Mouse (Mus musculus): ENCODE measurements around the gene Slc7a10. TPM values are rescaled to one million over a fixed set of nuclear protein-coding genes. Genes with fewer than 3 reads are reported as not detected.

The Slc7a10 gene
- polyA plus RNA-seq, 1 experiment from 2014 or later, result 1.3 TPM

DNA sequence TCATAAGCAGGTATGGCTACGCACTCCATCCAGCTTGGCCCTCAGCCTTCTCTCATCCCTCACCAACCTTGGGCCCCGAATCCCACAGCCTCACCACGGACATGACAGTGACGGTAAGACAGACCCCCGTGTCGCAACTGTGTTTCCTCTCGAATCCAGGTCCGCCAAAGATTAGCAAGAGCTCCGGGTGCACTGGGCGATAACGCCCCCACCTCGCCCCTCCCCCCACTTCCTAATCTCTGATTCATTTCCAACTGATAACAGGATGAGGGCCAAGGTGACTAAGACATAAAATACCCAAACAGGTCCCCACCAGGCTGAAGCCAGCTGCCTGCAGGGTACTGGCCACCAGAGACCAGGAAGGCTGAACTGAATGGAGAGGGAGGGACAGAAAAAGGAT, 31.7 kb upstream of the Slc7a10 start:
- Histone ChIP-seq H3K9me3 (replicated peaks) (no peaks in the 10 kb centered on the region), H3K4me1 (replicated peaks) (0 out of 2 replicates have a peak, but pooled peaks cover 3% of the 10 kb centered on the region), H3K27ac (ENCODE audit: poor library complexity, severe bottlenecking) (no peak overlapping the region), H3K4me3 (no peak overlapping the region), H3K27me3 (replicated peaks) (peaks cover 14% of the 10 kb centered on the region), H3K9ac (no peak overlapping the region), H3K4me2 (no peak overlapping the region), H3K36me3 (no peaks in the 10 kb centered on the region)
- 52% methylated on average over 12 of the region's 12 CpGs for whole genome bisulfite sequencing
- no peak for ATAC-seq (ENCODE audit: insufficient number of reproducible peaks, low FRiP score)

DNA sequence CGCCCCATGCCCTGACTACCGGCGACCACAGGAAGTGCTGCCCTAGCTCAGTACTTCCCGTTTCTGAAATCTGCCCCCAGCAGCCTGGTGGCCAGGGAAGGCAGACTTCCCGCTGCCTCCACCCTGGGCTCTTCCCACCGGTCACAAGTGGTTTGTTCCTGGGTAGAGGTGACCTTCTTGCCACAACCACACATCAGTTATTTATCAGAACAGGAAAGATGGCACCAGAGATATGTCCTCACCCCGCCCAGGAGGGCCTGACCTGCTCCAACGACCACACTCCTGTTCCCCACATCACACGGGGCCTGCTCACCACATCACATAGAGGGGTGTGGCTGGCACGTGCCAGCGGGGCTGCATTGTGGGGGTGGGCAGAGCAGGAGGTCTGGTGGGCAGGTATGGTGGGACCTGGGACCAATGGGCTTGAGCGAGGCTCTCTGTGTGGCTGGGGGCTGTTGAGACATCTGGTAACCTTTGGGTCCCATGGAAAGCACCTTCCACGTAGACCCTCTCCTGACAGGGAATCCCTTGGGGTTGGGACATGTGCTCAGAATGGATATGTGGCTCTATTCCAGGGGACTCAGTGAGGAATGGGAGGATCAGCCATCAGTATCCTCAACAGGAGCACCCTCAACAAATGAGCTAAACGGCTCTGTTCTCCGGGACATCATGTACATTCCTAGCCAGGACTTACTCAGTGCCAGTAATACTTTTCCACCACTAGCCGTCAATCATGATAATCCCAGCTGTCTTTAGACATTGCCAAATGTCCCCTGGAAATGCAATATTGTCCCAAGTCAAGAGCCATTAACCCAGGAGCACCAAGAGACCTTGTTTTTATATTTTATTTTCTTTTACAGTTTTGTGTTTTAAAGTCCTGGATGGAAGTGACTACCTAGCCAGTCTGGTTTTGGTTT, 29.4 kb upstream of the Slc7a10 start:
- WGBS, result 65% methylated on average over 16 of the region's 16 CpGs

GRCm38 (mm10) chr7:35157512-35157911, 28.7 kb upstream of the Slc7a10 start:
- no peaks in the 10 kb centered on the region for H3K4me1 ChIP-seq (replicated peaks)
- H3K27me3 ChIP-seq (replicated peaks), result peaks cover 10% of the 10 kb centered on the region
- no peaks in the 10 kb centered on the region for H3K9me3 ChIP-seq (replicated peaks)
- no peak for ATAC-seq (ENCODE audit: insufficient number of reproducible peaks, low FRiP score)
- WGBS, result 63% methylated on average over 3 of the region's 3 CpGs
- no peak overlapping the region for H3K27ac ChIP-seq (ENCODE audit: poor library complexity, severe bottlenecking)
- no peak overlapping the region for H3K4me2 ChIP-seq
- H3K9ac ChIP-seq, result no peak overlapping the region
- no peaks in the 10 kb centered on the region for H3K36me3 ChIP-seq
- no peak overlapping the region for H3K4me3 ChIP-seq

More for the DNA sequence above, 29.4 kb upstream of the Slc7a10 start:
- H3K4me3 ChIP-seq, result no peak overlapping the region
- H3K27ac ChIP-seq (ENCODE audit: poor library complexity, severe bottlenecking), result no peak overlapping the region
- no peak overlapping the region for H3K9ac ChIP-seq
- no peaks in the 10 kb centered on the region for H3K9me3 ChIP-seq (replicated peaks)
- H3K4me2 ChIP-seq, result no peak overlapping the region
- H3K27me3 ChIP-seq (replicated peaks), result peaks cover 14% of the 10 kb centered on the region
- no peak for ATAC-seq (ENCODE audit: insufficient number of reproducible peaks, low FRiP score)
- H3K36me3 ChIP-seq, result no peaks in the 10 kb centered on the region
- no peaks in the 10 kb centered on the region for H3K4me1 ChIP-seq (replicated peaks)

- H3K36me3 ChIP-seq, result no peaks in the 10 kb centered on the region
- no peak overlapping the region for H3K9ac ChIP-seq
- H3K4me3 ChIP-seq, result no peak overlapping the region
- H3K4me2 ChIP-seq, result no peak overlapping the region
- H3K27ac ChIP-seq (ENCODE audit: poor library complexity, severe bottlenecking), result no peak overlapping the region
- WGBS, result 80% methylated on average over 6 of the region's 6 CpGs
- H3K27me3 ChIP-seq (replicated peaks), result 0 out of 2 replicates have a peak, but pooled peaks cover 21% of the 10 kb centered on the region
- H3K9me3 ChIP-seq (replicated peaks), result no peaks in the 10 kb centered on the region
- ATAC-seq (ENCODE audit: insufficient number of reproducible peaks, low FRiP score), result no peak
- H3K4me1 ChIP-seq (replicated peaks), result no peaks in the 10 kb centered on the region
Measured at GRCm38 (mm10) chr7:35162443-35162842, 23.7 kb upstream of the Slc7a10 start.

DNA sequence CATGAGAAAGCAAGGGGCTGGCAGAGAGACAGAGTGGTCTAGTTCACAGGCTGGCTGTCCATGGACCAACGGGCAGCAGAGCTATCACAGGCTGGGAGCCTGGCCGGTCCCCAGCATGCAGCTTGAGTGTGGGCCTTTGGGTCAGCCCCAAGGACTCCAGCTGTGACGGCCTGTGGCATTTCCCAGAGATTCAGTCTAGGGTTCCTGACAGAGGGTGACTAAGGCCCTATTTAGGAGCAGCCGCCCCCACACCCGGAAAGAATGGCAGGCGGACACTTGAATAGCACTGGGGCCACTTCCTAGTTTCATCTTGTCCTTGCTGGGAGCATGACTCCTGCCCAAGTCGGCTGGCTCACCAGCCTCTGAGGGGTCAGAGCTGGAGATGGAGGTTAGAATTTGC, 22.6 kb upstream of the Slc7a10 start:
- no peak for ATAC-seq (ENCODE audit: insufficient number of reproducible peaks, low FRiP score)
- 63% methylated on average over 7 of the region's 7 CpGs for WGBS

DNA sequence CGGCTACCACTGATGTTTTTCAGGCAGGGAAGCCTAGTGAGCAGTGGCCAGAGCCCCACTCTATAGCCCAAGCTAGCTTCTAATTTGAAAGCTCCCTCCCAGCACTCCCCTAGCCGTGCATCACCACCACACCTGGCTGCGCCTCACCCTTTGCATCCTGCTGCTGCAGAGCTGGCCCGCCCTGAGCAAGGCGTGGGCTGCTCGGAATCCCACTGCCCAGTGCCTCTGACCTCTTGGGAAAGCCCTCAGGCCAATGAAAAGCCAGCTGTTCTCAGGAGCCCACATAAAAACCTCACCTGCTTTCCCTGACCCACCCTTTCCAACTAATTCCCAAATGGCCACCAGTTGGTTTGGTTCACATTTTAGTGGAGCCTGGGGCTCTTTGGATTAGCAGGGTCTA, 22.1 kb upstream of the Slc7a10 start:
- Histone ChIP-seq H3K9ac (no peak overlapping the region), H3K27ac (ENCODE audit: poor library complexity, severe bottlenecking) (no peak overlapping the region), H3K4me3 (no peak overlapping the region), H3K27me3 (replicated peaks) (peaks cover 29% of the 10 kb centered on the region; the same call in 1 of the 2 replicates), H3K36me3 (no peaks in the 10 kb centered on the region), H3K9me3 (replicated peaks) (no peaks in the 10 kb centered on the region), H3K4me1 (replicated peaks) (no peaks in the 10 kb centered on the region), H3K4me2 (no peak overlapping the region)
- no peak for ATAC-seq (ENCODE audit: insufficient number of reproducible peaks, low FRiP score)
- 77% methylated on average over 6 of the region's 6 CpGs for WGBS

More for the DNA sequence above, 22.6 kb upstream of the Slc7a10 start:
- peaks cover 29% of the 10 kb centered on the region; the same call in 1 of the 2 replicates for H3K27me3 ChIP-seq (replicated peaks)
- no peak overlapping the region for H3K9ac ChIP-seq
- H3K36me3 ChIP-seq, result no peaks in the 10 kb centered on the region
- H3K4me3 ChIP-seq, result no peak overlapping the region
- no peaks in the 10 kb centered on the region for H3K4me1 ChIP-seq (replicated peaks)
- no peaks in the 10 kb centered on the region for H3K9me3 ChIP-seq (replicated peaks)
- no peak overlapping the region for H3K27ac ChIP-seq (ENCODE audit: poor library complexity, severe bottlenecking)
- H3K4me2 ChIP-seq, result no peak overlapping the region

- Histone ChIP-seq H3K4me1 (replicated peaks) (no peaks in the 10 kb centered on the region; the same call in 1 of the 2 replicates), H3K9me3 (replicated peaks) (no peaks in the 10 kb centered on the region), H3K36me3 (no peaks in the 10 kb centered on the region), H3K27me3 (replicated peaks) (peaks cover 50% of the 10 kb centered on the region), H3K4me3 (no peak overlapping the region), H3K27ac (ENCODE audit: poor library complexity, severe bottlenecking) (no peak overlapping the region), H3K4me2 (no peak overlapping the region), H3K9ac (no peak overlapping the region)
- no peak for ATAC-seq (ENCODE audit: insufficient number of reproducible peaks, low FRiP score)
- 77% methylated on average over 5 of the region's 5 CpGs for WGBS
Measured at GRCm38 (mm10) chr7:35166988-35167387, 19.2 kb upstream of the Slc7a10 start.

GRCm38 (mm10) chr7:35167925-35168324, 18.3 kb upstream of the Slc7a10 start:
- Histone ChIP-seq H3K27me3 (replicated peaks) (peaks cover 57% of the 10 kb centered on the region), H3K36me3 (no peaks in the 10 kb centered on the region), H3K4me3 (no peak overlapping the region), H3K9ac (no peak overlapping the region), H3K4me1 (replicated peaks) (peaks cover 4% of the 10 kb centered on the region), H3K4me2 (no peak overlapping the region), H3K27ac (ENCODE audit: poor library complexity, severe bottlenecking) (no peak overlapping the region), H3K9me3 (replicated peaks) (no peaks in the 10 kb centered on the region)
- ATAC-seq (ENCODE audit: insufficient number of reproducible peaks, low FRiP score), result no peak
- 69% methylated on average over 2 of the region's 2 CpGs for WGBS

GRCm38 (mm10) chr7:35169341-35169740, 16.8 kb upstream of the Slc7a10 start:
- WGBS, result 15% methylated on average over 6 of the region's 6 CpGs
- H3K4me1 ChIP-seq (replicated peaks), result peaks cover 4% of the 10 kb centered on the region
- no peak overlapping the region for H3K9ac ChIP-seq
- no peaks in the 10 kb centered on the region for H3K9me3 ChIP-seq (replicated peaks)
- no peaks in the 10 kb centered on the region for H3K36me3 ChIP-seq
- peaks cover 67% of the 10 kb centered on the region for H3K27me3 ChIP-seq (replicated peaks)
- no peak for ATAC-seq (ENCODE audit: insufficient number of reproducible peaks, low FRiP score)
- no peak overlapping the region for H3K4me3 ChIP-seq
- H3K27ac ChIP-seq (ENCODE audit: poor library complexity, severe bottlenecking), result no peak overlapping the region
- no peak overlapping the region for H3K4me2 ChIP-seq

GRCm38 (mm10) chr7:35171867-35172382, 14.3 kb upstream of the Slc7a10 start:
- ATAC-seq (ENCODE audit: insufficient number of reproducible peaks, low FRiP score), result peak; percentile 46; the same call in 1 of the 2 replicates
- Histone ChIP-seq H3K4me3 (no peak overlapping the region), H3K27ac (ENCODE audit: poor library complexity, severe bottlenecking) (no peak overlapping the region), H3K27me3 (replicated peaks) (peaks cover 61% of the 10 kb centered on the region), H3K9ac (peak overlapping the region; percentile 56; the same call in 1 of the 2 replicates), H3K36me3 (no peaks in the 10 kb centered on the region), H3K9me3 (replicated peaks) (no peaks in the 10 kb centered on the region), H3K4me1 (replicated peaks) (peaks cover 4% of the 10 kb centered on the region), H3K4me2 (peak overlapping the region; percentile 61)
- 4% methylated on average over 15 of the region's 16 CpGs for WGBS

DNA sequence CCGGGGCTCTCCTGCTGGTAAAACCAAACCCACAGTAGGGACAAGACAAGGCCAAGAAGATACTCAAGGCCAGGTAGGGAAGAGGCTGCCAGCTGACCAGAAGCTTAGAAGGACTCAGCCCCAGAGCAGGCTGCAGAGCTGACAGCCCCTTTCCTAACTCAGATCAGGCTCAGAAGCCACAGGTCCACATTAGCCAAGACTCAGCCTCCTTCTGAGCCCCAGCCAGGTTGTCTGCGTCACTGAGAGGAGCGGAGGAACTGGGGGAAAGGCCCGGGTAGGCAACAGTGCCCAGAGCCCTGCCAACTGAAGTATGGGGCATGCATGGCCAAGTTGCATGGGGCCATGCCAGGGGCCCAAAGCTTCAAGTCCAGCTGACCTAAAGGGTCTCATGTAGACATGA, 13.7 kb upstream of the Slc7a10 start:
- peaks cover 56% of the 10 kb centered on the region for H3K27me3 ChIP-seq (replicated peaks)
- 61% methylated on average over 4 of the region's 4 CpGs for WGBS
- H3K4me2 ChIP-seq, result no peak overlapping the region; the same call in 1 of the 2 replicates
- no peak for ATAC-seq (ENCODE audit: insufficient number of reproducible peaks, low FRiP score)
- H3K4me3 ChIP-seq, result no peak overlapping the region
- no peaks in the 10 kb centered on the region for H3K9me3 ChIP-seq (replicated peaks)
- H3K27ac ChIP-seq (ENCODE audit: poor library complexity, severe bottlenecking), result no peak overlapping the region
- no peaks in the 10 kb centered on the region for H3K36me3 ChIP-seq
- peak overlapping the region; percentile 56; the same call in 1 of the 2 replicates for H3K9ac ChIP-seq
- H3K4me1 ChIP-seq (replicated peaks), result peaks cover 4% of the 10 kb centered on the region
